Mouse (Mus musculus): ENCODE results near the gene Cubn.

Cubn gene

GRCm38 (mm10) chr2:13342325-13342926 is 149.2 kb downstream of the Cubn start:
- no peak for DNase-seq

DNA sequence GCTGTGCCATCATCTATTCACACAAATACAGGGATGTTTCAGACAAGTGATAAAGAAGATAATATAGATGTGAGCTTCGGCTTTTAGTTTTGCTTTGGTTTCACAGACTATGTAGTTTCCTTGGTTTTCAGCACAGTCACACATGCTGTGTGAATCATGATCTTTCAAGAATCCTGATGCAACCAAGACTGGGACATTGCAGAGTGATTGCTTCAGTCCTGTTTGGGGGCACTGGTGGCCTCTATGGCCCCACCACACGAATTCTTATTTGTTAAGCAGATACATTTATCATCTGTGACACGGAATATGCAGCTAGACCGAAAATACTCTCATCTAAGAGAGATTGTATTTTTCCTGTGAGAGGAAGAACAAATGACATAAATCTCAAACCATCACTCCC is 156.2 kb downstream of the Cubn start:
- no peak for DNase-seq

GRCm38 (mm10) chr2:13329754-13330417 is 161.7 kb downstream of the Cubn start:
- no peak for DNase-seq

DNA sequence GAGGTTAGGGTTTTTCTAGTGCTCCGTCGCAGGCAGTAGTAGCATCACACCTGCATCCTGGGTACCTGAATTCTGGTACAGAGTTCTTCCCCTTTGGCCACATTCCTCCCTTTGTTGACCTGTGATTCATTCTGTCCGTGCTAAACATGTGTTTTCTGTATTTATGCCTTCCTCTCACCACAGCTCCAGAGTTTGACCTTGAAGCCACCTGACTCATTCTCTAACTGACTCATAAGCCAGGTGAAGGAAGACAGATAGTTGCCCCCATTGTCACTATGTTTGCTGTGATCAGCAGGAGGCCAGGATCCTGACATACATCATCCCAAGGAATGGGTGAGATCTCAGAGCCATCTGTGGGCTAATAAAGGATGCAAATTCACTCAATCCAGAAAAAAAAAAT is 188.2 kb downstream of the Cubn start:
- DNase-seq: no peak

DNA sequence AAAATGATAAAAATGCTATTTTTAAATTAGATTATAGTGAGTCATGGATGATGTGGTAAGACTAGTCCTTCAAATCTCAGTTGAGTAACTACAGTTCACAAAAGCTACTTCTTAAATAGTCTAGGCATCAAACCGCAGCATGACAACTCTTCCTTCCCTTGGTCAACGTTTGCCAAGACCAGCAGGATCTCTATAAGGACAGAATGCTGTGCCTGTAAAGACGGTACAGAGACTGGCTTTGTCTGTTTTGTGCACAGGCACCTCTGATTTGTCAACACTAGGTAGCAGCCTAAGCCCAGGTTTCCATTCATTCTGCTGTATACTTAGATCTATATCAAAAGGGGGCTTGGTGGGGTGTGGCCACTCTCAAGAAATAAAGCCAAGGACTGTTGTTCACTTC is 192.6 kb downstream of the Cubn start:
- peak; percentile 22 to 28 for DNase-seq

DNA sequence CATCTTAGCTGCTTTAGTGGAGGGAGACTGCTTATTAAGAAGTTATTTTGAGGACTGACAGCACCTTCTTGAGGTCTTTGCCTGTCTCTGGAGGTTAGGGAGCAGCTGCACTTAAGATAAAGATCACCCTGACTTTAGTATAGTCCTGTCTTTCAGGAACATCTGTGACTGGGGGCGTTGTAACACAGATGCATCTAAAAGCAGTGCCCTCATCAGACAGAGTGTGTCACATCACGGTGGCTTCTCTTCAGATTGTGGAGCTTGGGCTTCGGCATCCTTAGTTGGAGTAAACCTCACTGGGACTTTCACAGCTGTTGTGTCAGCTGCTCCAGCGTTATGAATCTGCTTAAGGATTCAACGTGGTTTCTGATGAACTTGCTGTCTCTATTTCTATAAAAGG is 193.9 kb downstream of the Cubn start:
- DNase-seq: no peak

DNA sequence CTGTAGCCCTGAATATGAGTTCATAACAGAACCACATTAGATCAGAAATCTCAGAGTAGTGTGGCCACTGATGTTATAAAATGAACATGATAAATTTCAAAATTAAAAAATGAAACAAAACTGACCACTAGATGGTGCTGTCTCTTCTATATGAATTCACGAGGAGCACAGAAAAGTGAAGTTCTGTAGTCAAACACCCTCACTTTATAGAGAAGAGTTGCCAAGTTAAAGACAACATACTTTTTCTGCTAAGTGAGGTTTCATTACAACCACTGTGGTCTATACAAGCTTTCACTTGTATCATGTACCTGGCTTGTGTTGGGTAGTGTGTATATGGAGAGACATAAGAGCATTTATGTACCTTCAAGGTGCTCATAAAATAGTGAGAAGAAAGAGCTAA is 201.0 kb downstream of the Cubn start:
- peak in 1 of 2 experiments; percentile 44 for DNase-seq

GRCm38 (mm10) chr2:13290070-13290469 is 201.5 kb downstream of the Cubn start:
- DNase-seq: no peak

GRCm38 (mm10) chr2:13278114-13278862 is 213.3 kb downstream of the Cubn start:
- peak in 1 of 2 experiments; percentile 17 for DNase-seq

- peak in 1 of 2 experiments; percentile 24 for DNase-seq
Observed at GRCm38 (mm10) chr2:13275874-13276273, 215.7 kb downstream of the Cubn start.

DNA sequence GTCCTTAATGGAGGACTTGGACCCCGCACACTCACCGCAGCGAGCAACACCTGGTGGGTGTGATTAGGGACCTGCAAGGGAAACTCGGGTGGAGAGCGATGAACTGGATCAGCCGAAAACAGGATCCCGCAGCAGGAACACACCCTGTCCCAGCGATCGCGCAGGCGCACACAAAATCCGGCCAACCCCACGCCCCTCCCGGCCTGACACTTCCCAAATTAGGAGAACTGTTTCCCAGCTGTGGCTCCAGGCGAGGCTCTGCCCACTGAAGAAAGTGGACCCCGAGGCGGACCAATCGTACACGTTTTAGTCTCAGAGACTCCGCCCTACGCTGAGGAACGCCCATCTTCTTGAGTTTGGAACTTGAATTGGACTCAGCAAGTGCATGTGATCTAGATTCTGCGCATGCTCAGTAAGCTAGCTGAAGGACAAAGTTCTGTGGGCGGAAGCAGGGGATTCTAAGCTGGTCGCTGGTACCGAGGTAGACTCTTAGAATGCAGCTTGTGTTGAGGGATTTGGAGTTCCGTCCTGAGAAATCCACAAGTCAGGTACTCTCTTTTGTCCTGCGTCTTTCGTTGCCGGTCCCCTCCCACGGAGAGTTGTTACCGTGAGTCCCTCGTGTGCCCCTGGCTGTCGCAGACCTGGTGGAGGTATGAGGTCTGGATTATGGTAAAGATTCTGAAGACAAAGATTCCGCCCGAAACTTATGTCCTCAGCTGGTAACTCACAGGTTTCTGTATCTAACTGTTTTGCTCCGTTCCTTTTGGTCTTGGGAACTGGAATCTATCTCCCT is 220.3 kb downstream of the Cubn start, which contains the start of gene Rsu1:
Rsu1 (minus strand) TSS at position 251 of the 793 bp plus-strand sequence.
- DNase-seq: peak; percentile 92 to 94

DNA sequence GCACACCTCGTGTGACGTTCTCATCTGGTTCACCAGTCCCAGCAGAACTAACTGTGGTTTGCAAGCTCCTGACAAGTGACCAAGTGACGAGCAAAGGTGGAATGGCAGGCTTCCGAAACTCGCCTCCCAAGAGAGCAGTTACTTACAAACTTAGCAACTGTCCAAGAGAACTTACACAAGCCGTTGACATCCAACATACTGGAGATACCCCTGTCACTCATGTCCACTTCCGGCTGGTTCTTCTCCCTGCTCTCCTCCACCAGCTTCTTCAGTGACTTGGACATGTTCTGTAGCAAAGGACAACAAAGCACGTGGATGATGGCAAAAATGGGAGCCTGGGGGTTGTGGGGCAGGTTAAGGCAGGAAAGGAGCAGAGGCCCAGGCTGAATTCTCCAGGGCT is 220.9 kb downstream of the Cubn start:
- DNase-seq: no peak

GRCm38 (mm10) chr2:13268681-13269293 is 222.8 kb downstream of the Cubn start:
- no peak for DNase-seq

DNA sequence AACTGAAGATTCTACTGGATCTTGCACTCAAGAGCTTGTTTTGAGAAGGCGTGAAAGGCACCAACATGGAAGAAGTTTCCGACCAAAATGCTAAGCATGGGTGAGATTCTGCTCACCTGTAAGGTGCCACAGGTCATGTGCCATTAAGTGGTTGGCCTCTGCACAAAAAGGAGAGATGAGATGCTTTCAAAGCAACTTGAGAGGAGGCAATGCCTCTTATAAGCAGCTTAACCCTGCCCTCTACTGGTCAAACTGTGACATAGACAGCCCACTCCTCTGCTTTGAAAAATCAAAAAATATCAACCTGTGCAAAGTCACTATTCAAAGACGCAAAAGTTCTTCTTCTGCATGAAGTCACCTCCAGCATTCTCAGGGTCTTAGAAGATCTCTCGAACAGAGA is 226.7 kb downstream of the Cubn start:
- DNase-seq: peak; percentile 25 to 36

DNA sequence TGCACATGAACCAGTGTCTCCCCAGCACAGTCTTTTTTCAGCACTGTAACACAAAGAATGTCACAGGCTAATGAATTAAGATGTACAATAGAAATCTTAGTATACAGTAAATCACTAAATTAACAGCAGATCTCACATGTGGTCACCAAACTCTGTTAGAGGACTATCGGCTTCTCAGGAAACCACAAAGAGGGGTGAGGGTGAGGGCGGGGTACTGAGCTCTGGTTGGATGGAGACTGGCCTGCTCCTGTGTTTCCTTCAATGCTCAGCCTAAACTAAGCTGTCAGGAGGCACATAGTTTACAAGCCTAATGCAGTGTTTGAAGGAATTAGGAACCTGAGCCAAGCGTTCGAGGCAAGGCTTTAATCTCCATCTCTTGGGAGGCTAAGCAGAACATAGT is 228.5 kb downstream of the Cubn start:
- DNase-seq: no peak

DNA sequence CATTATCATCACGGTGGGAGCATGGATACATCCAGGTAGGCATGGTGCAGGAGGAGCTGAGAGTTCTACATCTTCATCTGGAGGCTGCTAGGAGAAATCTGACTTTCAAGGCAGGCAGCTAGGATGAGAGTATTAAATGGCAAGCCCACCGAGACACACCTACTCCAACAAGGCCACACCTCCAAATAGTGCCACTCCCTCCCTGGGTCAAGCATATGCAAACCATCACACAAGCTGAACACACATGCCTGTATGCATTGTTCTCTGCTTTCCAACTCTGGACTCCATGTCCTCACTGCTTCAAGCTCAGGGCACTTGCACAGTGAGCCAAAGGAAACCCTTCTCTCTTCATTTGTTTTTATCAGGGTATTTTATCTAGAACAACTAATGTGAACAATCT is 233.0 kb downstream of the Cubn start:
- DNase-seq: no peak

DNA sequence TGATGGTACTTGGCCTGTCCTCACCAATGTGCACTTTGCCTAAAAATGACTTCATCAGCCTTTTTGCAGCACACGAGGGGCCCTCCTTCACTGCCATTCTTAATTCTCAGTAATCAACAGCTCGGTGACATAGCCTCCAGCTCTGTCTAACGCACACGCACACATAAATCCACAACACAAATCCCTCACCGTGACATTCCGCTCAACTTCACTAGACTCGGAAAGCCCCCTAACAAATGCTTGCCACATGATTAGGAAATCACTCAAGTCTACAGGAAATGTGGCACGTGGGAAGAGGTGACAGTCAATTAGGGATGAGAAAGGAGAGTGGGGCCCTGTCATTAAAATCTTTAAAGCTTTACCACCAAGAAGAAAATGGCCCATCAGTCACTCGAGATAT is 250.9 kb downstream of the Cubn start:
- DNase-seq: no peak

DNA sequence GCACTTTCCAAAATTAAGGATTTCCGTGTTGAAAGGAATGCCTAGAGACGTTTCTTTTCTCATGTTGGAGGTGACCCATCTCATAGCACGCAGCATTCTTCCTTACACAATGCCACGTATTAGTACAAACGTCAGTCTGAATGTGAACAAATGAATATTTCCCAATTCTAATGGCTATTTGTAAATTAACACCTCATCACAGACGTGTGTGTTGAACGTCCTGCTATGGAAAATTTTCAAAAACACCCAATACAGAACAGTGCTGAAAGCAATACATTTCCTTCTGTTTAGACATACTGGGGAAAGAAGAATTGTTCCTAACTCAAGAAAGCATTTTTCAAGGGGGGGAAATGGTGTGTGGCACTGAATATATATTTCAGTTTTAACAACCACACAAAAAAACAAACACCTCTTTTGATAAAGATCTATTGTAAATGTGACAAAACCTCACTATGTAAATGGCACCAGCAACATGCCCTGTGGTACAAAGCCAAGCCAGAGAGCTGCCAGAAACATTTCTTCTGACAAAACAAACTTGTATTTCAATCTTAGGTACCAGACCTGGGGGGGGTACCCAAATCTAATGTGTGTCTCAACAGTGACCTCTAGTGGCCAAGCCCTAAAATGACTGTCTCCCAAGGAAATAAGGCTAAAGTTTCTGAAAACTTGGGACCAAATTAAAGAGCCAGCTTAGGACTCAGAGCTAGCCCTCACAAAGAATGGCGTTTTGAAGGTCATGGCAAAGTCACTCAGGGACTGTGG is 254.3 kb downstream of the Cubn start:
- DNase-seq: peak; percentile 73 to 74

- peak; percentile 12 to 27 for DNase-seq
Observed at GRCm38 (mm10) chr2:13235696-13236095, 255.9 kb downstream of the Cubn start.

DNA sequence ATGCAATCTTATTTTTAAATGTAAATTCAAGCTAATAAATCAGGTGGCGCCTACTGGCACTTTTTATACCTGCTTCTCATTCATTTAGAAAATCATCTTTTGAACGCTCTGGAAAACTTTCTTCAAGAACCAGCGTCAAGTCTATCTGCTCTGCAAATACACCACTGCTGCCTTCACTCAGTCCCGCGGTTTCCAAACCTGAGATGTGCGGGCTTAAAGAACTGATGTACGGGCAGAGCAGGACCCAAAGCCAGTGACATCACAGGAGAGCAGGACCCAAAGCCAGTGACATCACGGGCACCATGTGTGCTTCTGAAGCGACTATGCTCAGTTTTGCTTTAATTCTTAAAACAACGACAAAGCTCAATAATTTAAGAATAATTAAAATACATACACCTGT is 256.8 kb downstream of the Cubn start:
- DNase-seq: no peak

- DNase-seq: peak; percentile 4
Observed at GRCm38 (mm10) chr2:13233902-13234301, 257.7 kb downstream of the Cubn start.
